Mouse (Mus musculus): ENCODE measurements at regions not wholly inside any gene's neighbourhood (a gene's known extent, or its start where the extent isn't known, plus 50 kb on each side); places are given as distances from the start of the nearest gene placed in this dataset.

DNA sequence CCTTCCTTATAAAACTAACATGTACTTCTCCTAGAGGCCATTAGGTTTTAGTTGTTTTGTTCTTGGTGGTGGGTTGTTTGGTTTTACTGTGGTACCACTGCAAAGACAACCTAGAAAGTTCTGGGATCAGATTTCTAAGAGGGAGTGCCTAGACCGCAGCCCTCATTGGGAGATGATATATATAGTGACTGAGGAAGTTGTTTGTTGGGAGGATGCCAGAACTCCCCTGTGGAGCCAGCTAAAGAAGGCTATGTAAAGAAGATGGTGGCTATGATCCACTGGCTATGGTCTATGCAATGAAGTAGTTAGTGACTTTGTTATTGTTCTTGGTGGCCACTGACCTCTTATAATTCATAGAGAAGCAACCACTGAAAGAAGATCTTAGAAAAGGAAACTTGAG lies 283.8 kb upstream of the Kif2a start:
- Histone ChIP-seq H3K9ac (no peak overlapping the region), H3K27me3 (no peaks in the 10 kb centered on the region), H3K9me3 (no peaks in the 10 kb centered on the region), H3K4me2 (no peak overlapping the region), H3K27ac (no peak overlapping the region), H3K4me1 (0 out of 2 replicates have a peak, but pooled peaks cover 4% of the 10 kb centered on the region), H3K36me3 (no peaks in the 10 kb centered on the region), H3K4me3 (no peak overlapping the region)
- WGBS: 32% methylated on average over 1 of the region's 1 CpGs
- no peak for ATAC-seq (ENCODE audit: borderline replicate concordance, extremely low read depth, low FRiP score, low TSS enrichment)

GRCm38 (mm10) chr13:107303878-107304277 lies 282.0 kb upstream of the Kif2a start:
- no peak for ATAC-seq (ENCODE audit: borderline replicate concordance, extremely low read depth, low FRiP score, low TSS enrichment)
- Histone ChIP-seq H3K27me3 (no peaks in the 10 kb centered on the region), H3K27ac (no peak overlapping the region), H3K36me3 (no peaks in the 10 kb centered on the region), H3K4me3 (no peak overlapping the region), H3K9me3 (no peaks in the 10 kb centered on the region), H3K9ac (no peak overlapping the region), H3K4me1 (0 out of 2 replicates have a peak, but pooled peaks cover 4% of the 10 kb centered on the region), H3K4me2 (no peak overlapping the region)
- WGBS: 23% methylated on average over 7 of the region's 7 CpGs

- H3K27ac ChIP-seq: no peak overlapping the region
- no peak overlapping the region for H3K9ac ChIP-seq
- H3K4me2 ChIP-seq: no peak overlapping the region
- H3K27me3 ChIP-seq: no peaks in the 10 kb centered on the region
- no peak overlapping the region for H3K4me3 ChIP-seq
- no peak for ATAC-seq (ENCODE audit: borderline replicate concordance, extremely low read depth, low FRiP score, low TSS enrichment)
- H3K36me3 ChIP-seq: no peaks in the 10 kb centered on the region
- H3K9me3 ChIP-seq: no peaks in the 10 kb centered on the region
- WGBS: 13% methylated on average over 5 of the region's 5 CpGs
- 0 out of 2 replicates have a peak, but pooled peaks cover 4% of the 10 kb centered on the region for H3K4me1 ChIP-seq
Measured at GRCm38 (mm10) chr13:107303322-107303721, 281.4 kb upstream of the Kif2a start.

DNA sequence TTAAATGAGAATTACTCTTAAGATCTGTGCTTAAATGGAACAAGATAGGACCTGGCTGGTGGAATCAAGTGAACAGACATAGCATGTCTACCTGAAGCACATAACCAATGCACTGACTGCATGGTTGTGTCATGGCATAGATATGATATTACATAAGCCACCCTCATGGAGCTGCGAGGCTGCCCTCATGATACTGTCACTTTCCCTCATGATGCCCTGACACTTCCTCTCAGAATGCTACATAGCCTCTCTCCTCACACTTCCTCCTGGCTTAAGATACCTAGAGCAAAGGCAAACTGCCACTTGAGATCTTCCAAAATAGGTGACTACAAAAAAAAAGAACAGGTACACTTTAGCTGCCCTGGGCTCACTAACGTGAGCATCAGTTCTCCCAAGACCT lies 278.9 kb upstream of the Kif2a start:
- H3K27ac ChIP-seq: no peak overlapping the region
- H3K4me3 ChIP-seq: no peak overlapping the region
- H3K9ac ChIP-seq: no peak overlapping the region
- H3K4me1 ChIP-seq: 0 out of 2 replicates have a peak, but pooled peaks cover 4% of the 10 kb centered on the region
- H3K27me3 ChIP-seq: no peaks in the 10 kb centered on the region
- no peak for ATAC-seq (ENCODE audit: borderline replicate concordance, extremely low read depth, low FRiP score, low TSS enrichment)
- no peak overlapping the region for H3K4me2 ChIP-seq
- H3K9me3 ChIP-seq: no peaks in the 10 kb centered on the region
- no peaks in the 10 kb centered on the region for H3K36me3 ChIP-seq
- WGBS: 76% methylated on average over 2 of the region's 2 CpGs

- no peaks in the 10 kb centered on the region for H3K9me3 ChIP-seq
- no peaks in the 10 kb centered on the region for H3K27me3 ChIP-seq
- no peaks in the 10 kb centered on the region for H3K36me3 ChIP-seq
- H3K4me2 ChIP-seq: no peak overlapping the region
- H3K27ac ChIP-seq: no peak overlapping the region
- ATAC-seq (ENCODE audit: borderline replicate concordance, extremely low read depth, low FRiP score, low TSS enrichment): no peak
- H3K4me1 ChIP-seq: no peaks in the 10 kb centered on the region
- H3K9ac ChIP-seq: no peak overlapping the region
- 53% methylated on average over 6 of the region's 6 CpGs for WGBS
- H3K4me3 ChIP-seq: no peak overlapping the region
Measured at GRCm38 (mm10) chr13:107264581-107264980, 242.7 kb upstream of the Kif2a start.

- H3K27me3 ChIP-seq: no peaks in the 10 kb centered on the region
- no peaks in the 10 kb centered on the region for H3K4me1 ChIP-seq
- no peak overlapping the region for H3K27ac ChIP-seq
- no peak overlapping the region for H3K4me3 ChIP-seq
- H3K9ac ChIP-seq: no peak overlapping the region
- no peaks in the 10 kb centered on the region for H3K36me3 ChIP-seq
- no peak for ATAC-seq (ENCODE audit: borderline replicate concordance, extremely low read depth, low FRiP score, low TSS enrichment)
- WGBS: 69% methylated on average over 6 of the region's 6 CpGs
- H3K9me3 ChIP-seq: no peaks in the 10 kb centered on the region
- H3K4me2 ChIP-seq: no peak overlapping the region
Measured at GRCm38 (mm10) chr13:107261479-107262050, 239.6 kb upstream of the Kif2a start.

GRCm38 (mm10) chr13:107260274-107260673 lies 238.3 kb upstream of the Kif2a start:
- Histone ChIP-seq H3K27ac (no peak overlapping the region), H3K4me1 (no peaks in the 10 kb centered on the region), H3K9me3 (no peaks in the 10 kb centered on the region), H3K36me3 (no peaks in the 10 kb centered on the region), H3K9ac (no peak overlapping the region), H3K4me2 (no peak overlapping the region), H3K27me3 (no peaks in the 10 kb centered on the region), H3K4me3 (no peak overlapping the region)
- ATAC-seq (ENCODE audit: borderline replicate concordance, extremely low read depth, low FRiP score, low TSS enrichment): no peak
- WGBS: 58% methylated on average over 4 of the region's 4 CpGs

- no peaks in the 10 kb centered on the region for H3K36me3 ChIP-seq
- no peak overlapping the region for H3K4me2 ChIP-seq
- no peaks in the 10 kb centered on the region for H3K27me3 ChIP-seq
- H3K9me3 ChIP-seq: no peaks in the 10 kb centered on the region
- H3K4me3 ChIP-seq: no peak overlapping the region
- no peaks in the 10 kb centered on the region for H3K4me1 ChIP-seq
- no peak overlapping the region for H3K9ac ChIP-seq
- 16% methylated on average over 9 of the region's 9 CpGs for WGBS
- H3K27ac ChIP-seq: no peak overlapping the region
- no peak for ATAC-seq (ENCODE audit: borderline replicate concordance, extremely low read depth, low FRiP score, low TSS enrichment)
Measured at GRCm38 (mm10) chr13:107247792-107248505, 226.0 kb upstream of the Kif2a start.

DNA sequence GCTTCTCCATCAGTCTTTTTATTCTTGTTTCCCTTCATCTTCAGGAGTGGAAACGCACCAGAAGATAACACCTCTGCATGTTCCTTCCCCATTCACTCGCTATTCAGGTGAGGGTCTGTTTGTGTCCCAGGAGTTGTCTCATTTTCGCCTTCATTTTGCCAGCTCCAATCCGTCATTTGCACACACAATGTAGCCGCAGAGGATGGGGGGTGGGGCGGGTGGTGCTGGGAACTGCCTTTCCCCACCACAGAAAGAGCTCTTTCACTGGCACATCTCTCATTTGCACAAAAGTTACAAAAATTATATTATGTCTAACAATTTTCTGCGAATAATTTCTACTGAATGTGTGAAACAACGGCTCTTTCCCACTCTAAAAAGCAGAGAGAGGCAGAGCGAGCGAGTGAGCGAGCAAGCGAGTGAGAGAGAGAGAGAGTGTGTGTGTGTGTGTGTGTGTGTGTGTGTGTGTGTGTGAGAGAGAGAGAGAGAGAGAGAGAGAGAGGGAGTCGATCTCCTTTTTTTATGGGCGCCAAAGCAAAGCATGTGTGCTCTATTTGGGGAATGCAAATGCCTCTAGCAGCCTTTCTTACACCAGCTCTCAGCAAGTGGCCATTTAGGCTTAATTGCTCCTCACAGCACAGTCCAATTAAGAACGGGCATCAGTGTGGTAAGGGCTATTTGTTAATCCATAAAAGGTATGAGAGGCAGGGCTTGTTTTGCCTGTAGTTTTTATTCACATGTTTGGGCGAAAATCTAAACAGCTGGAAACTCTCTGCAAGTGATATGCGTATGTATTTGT lies 225.2 kb upstream of the Kif2a start:
- Histone ChIP-seq H3K27me3 (no peaks in the 10 kb centered on the region), H3K4me3 (no peak overlapping the region), H3K9me3 (no peaks in the 10 kb centered on the region), H3K9ac (no peak overlapping the region), H3K27ac (no peak overlapping the region), H3K4me1 (no peaks in the 10 kb centered on the region), H3K36me3 (no peaks in the 10 kb centered on the region), H3K4me2 (peak overlapping the region; percentile 12)
- WGBS: 27% methylated on average over 17 of the region's 17 CpGs
- no peak for ATAC-seq (ENCODE audit: borderline replicate concordance, extremely low read depth, low FRiP score, low TSS enrichment)

DNA sequence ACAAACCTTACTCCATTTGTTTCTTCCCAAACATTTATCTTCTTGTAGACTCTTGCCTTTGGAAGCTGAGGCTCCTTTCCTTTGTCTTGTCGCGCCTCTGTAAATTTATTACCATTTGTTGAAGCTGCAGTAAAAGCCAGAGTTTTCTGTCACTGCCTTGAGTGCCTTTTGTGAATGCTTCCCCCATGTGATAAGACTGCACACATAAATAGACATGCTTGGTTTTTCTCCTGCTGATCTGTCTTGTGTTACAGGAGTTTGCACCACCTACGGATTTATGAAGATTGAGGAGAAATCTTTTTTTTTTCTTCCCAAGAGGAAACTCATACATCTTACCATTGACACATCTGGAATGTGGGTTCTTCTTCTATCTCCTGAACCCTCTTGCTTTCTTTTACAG lies 222.2 kb upstream of the Kif2a start:
- H3K36me3 ChIP-seq: no peaks in the 10 kb centered on the region
- H3K4me1 ChIP-seq: peaks cover 4% of the 10 kb centered on the region
- no peak overlapping the region for H3K4me2 ChIP-seq
- no peak for ATAC-seq (ENCODE audit: borderline replicate concordance, extremely low read depth, low FRiP score, low TSS enrichment)
- no peak overlapping the region for H3K27ac ChIP-seq
- H3K9ac ChIP-seq: no peak overlapping the region
- no peak overlapping the region for H3K4me3 ChIP-seq
- H3K27me3 ChIP-seq: no peaks in the 10 kb centered on the region
- no peaks in the 10 kb centered on the region for H3K9me3 ChIP-seq
- 47% methylated on average over 3 of the region's 3 CpGs for WGBS

GRCm38 (mm10) chr13:107239035-107239387 lies 217.1 kb upstream of the Kif2a start:
- H3K4me1 ChIP-seq: peaks cover 13% of the 10 kb centered on the region
- H3K27ac ChIP-seq: peak overlapping the region; percentile 57
- H3K9me3 ChIP-seq: no peaks in the 10 kb centered on the region
- ATAC-seq (ENCODE audit: borderline replicate concordance, extremely low read depth, low FRiP score, low TSS enrichment): no peak; the same call in 1 of the 2 replicates
- no peak overlapping the region for H3K4me3 ChIP-seq
- H3K4me2 ChIP-seq: 0 out of 2 replicates have a peak overlapping the region, but pooled peaks have one; percentile 9
- no peak overlapping the region for H3K9ac ChIP-seq
- WGBS: 27% methylated on average over 4 of the region's 4 CpGs
- H3K27me3 ChIP-seq: no peaks in the 10 kb centered on the region
- H3K36me3 ChIP-seq: no peaks in the 10 kb centered on the region

Data from lung, embryonic 15.5 days (tissue).